Mouse (Mus musculus) heart, embryonic 14.5 days (tissue): ENCODE results near the gene Tcp11l1. TPM values are rescaled to one million over a fixed set of nuclear protein-coding genes. Genes with fewer than 3 reads are reported as not detected.

Experiments
- ATAC-seq: fragments of 200-750 bp; cut with Nextera tagmentation; 2 replicates; pipeline ENCODE4 v1.8.0; 2017; ENCODE audit warnings: low read depth, moderate TSS enrichment; ENCODE audit not compliant: insufficient number of reproducible peaks, insufficient read depth, low FRiP score
- H3K27ac ChIP-seq, 2 experiments: fragments of 200-500 bp in 1 of 2; fragments of 300-500 bp in 1 of 2; sonication (generic) in 1 of 2; replicated peaks in 1 of 2; 2 replicates each; pipeline ENCODE4 v1.5.1; 2012 to 2014; ENCODE audit warnings: low read depth in 2 of 2, low read length in 2 of 2, control low read depth in 1 of 2, mild to moderate bottlenecking in 1 of 2, mixed read lengths in 1 of 2; ENCODE audit not compliant: control insufficient read depth in 1 of 2, insufficient read depth in 1 of 2
- H3K27me3 ChIP-seq: fragments of 300-500 bp; sonication (generic); 2 replicates; pipeline ENCODE4 v1.6.1; 2014; ENCODE audit warnings: mild to moderate bottlenecking, low read length, control low read depth; ENCODE audit not compliant: control insufficient read depth, insufficient read depth
- H3K36me3 ChIP-seq: fragments of 300-500 bp; sonication (generic); 2 replicates; pipeline ENCODE4 v1.6.1; 2014; ENCODE audit warnings: mild to moderate bottlenecking, control low read depth, low read length, mixed read lengths; ENCODE audit not compliant: control insufficient read depth, insufficient read depth
- H3K4me1 ChIP-seq, 2 experiments: fragments of 200-500 bp in 1 of 2; fragments of 300-500 bp in 1 of 2; sonication (generic) in 1 of 2; 2 replicates each; pipeline ENCODE4 v1.6.1; 2012 to 2014; ENCODE audit warnings: low read length in 2 of 2, control low read depth in 1 of 2, mixed read lengths in 1 of 2; ENCODE audit not compliant: control insufficient read depth in 2 of 2, insufficient read depth in 2 of 2
- H3K4me2 ChIP-seq: fragments of 300-500 bp; sonication (generic); 2 replicates; pipeline ENCODE4 v1.6.1; 2014; ENCODE audit warnings: mild to moderate bottlenecking, low read length
- H3K4me3 ChIP-seq, 2 experiments: fragments of 200-500 bp in 1 of 2; fragments of 300-500 bp in 1 of 2; sonication (generic) in 1 of 2; 2 replicates each; pipeline ENCODE4 v1.5.1; 2012 to 2014; ENCODE audit warnings: low read length in 2 of 2, mild to moderate bottlenecking in 2 of 2, control low read depth in 1 of 2, low read depth in 1 of 2, moderate library complexity in 1 of 2; ENCODE audit not compliant: control insufficient read depth in 1 of 2, insufficient read depth in 1 of 2
- H3K9ac ChIP-seq: fragments of 300-500 bp; sonication (generic); 2 replicates; pipeline ENCODE4 v1.6.1; 2014; ENCODE audit warnings: mild to moderate bottlenecking, low read length
- H3K9me3 ChIP-seq: fragments of 300-500 bp; sonication (generic); 2 replicates; pipeline ENCODE4 v1.6.1; 2016; ENCODE audit warnings: low read length, control low read depth; ENCODE audit not compliant: control insufficient read depth
- WGBS: fragments of 180-500 bp; shearing (Covaris S2); extraction: QIAGEN DNeasy Blood & Tissue Kit; methylation state at CpG from one replicate; pipeline ENCODE4 v1.1.7; 2014; 5-methylcytosine and 5-hydroxymethylcytosine counted together
- polyA plus RNA-seq: library from polyadenylated mRNA; unstranded; fragments of >200 nt; fragmentation: Nextera tagmentation; extraction: Ambion mirVana; gene quantifications from 2 replicates; pipeline ENCODE4 v1.2.1, GENCODE M21; 2014

Gene Tcp11l1
- polyA plus RNA-seq, 1 experiment from 2014 or later, result 37.8 TPM

- H3K4me3 ChIP-seq, result no peak overlapping the region
- no peaks in the 10 kb centered on the region; the same call in 1 of the 2 replicates for H3K9me3 ChIP-seq
- no peaks in the 10 kb centered on the region for H3K27me3 ChIP-seq
- no peak overlapping the region for H3K27ac ChIP-seq
- no peak for ATAC-seq
- WGBS, result 85% methylated on average over 6 of the region's 6 CpGs
- H3K4me1 ChIP-seq, result no peaks in the 10 kb centered on the region; a peak in 1 of 4 replicates
- H3K9ac ChIP-seq, result no peak overlapping the region
- peaks cover 26% of the 10 kb centered on the region for H3K36me3 ChIP-seq
- no peak overlapping the region for H3K4me2 ChIP-seq
Observed at GRCm38 (mm10) chr2:104669122-104669804, 42.7 kb downstream of the Tcp11l1 start.

- Histone ChIP-seq H3K4me3 (no peak overlapping the region), H3K4me2 (no peak overlapping the region), H3K4me1 (no peaks in the 10 kb centered on the region), H3K9ac (no peak overlapping the region), H3K27me3 (no peaks in the 10 kb centered on the region), H3K27ac (no peak overlapping the region), H3K36me3 (peaks cover 75% of the 10 kb centered on the region), H3K9me3 (no peaks in the 10 kb centered on the region)
- no peak for ATAC-seq
- 89% methylated on average over 8 of the region's 8 CpGs for WGBS
Observed at GRCm38 (mm10) chr2:104663372-104664100, 48.4 kb downstream of the Tcp11l1 start.

GRCm38 (mm10) chr2:104658659-104659058, 53.3 kb downstream of the Tcp11l1 start:
- 100% methylated on average over 1 of the region's 1 CpGs for WGBS
- Histone ChIP-seq H3K9me3 (no peaks in the 10 kb centered on the region), H3K4me1 (no peaks in the 10 kb centered on the region), H3K27me3 (no peaks in the 10 kb centered on the region), H3K4me3 (no peak overlapping the region), H3K27ac (no peak overlapping the region), H3K9ac (no peak overlapping the region), H3K4me2 (no peak overlapping the region), H3K36me3 (peaks cover 89% of the 10 kb centered on the region)
- ATAC-seq, result no peak

GRCm38 (mm10) chr2:104615985-104616711, 95.8 kb downstream of the Tcp11l1 start:
- no peak overlapping the region for H3K27ac ChIP-seq
- 85% methylated on average over 4 of the region's 4 CpGs for WGBS
- no peak for ATAC-seq

GRCm38 (mm10) chr2:104614786-104615185, 97.2 kb downstream of the Tcp11l1 start:
- no peak for ATAC-seq
- Histone ChIP-seq H3K9me3 (no peaks in the 10 kb centered on the region), H3K36me3 (peaks cover 22% of the 10 kb centered on the region), H3K9ac (no peak overlapping the region), H3K4me2 (no peak overlapping the region), H3K27me3 (no peaks in the 10 kb centered on the region), H3K27ac (no peak overlapping the region), H3K4me1 (no peaks in the 10 kb centered on the region), H3K4me3 (no peak overlapping the region)
- 91% methylated on average over 3 of the region's 3 CpGs for WGBS

More at GRCm38 (mm10) chr2:104615985-104616711, 95.8 kb downstream of the Tcp11l1 start:
- H3K9ac ChIP-seq, result no peak overlapping the region
- H3K4me1 ChIP-seq, result no peaks in the 10 kb centered on the region
- peaks cover 20% of the 10 kb centered on the region for H3K36me3 ChIP-seq
- no peaks in the 10 kb centered on the region for H3K9me3 ChIP-seq
- no peaks in the 10 kb centered on the region for H3K27me3 ChIP-seq
- no peak overlapping the region for H3K4me3 ChIP-seq
- no peak overlapping the region for H3K4me2 ChIP-seq

Other genes starting within 250 kb of the Tcp11l1 start
- 72.7 and 74.0 TPM in 2 replicates for gene Hipk3, start 217.7 kb downstream of the Tcp11l1 start, polyA plus RNA-seq
- gene Cstf3, start 121.6 kb downstream of the Tcp11l1 start, polyA plus RNA-seq, result 50.9 and 53.7 TPM in 2 replicates
- gene Pin1rt1, start 4.2 kb upstream of the Tcp11l1 start, polyA plus RNA-seq, result 0.18 TPM in 1 of 2 replicates, not detected in the other
- 3.9 and 4.0 TPM in 2 replicates for gene Depdc7, start 30.7 kb upstream of the Tcp11l1 start, polyA plus RNA-seq
- 11.1 and 11.9 TPM in 2 replicates for gene Qser1, start 104.6 kb upstream of the Tcp11l1 start, polyA plus RNA-seq
- 1.1 and 1.3 TPM in 2 replicates for gene Prrg4, start 137.7 kb upstream of the Tcp11l1 start, polyA plus RNA-seq
- gene Ccdc73, start 155.6 kb upstream of the Tcp11l1 start, polyA plus RNA-seq, result 7.3 and 10.4 TPM in 2 replicates